Mouse (Mus musculus): ENCODE data around the gene Tpcn2.

DNA sequence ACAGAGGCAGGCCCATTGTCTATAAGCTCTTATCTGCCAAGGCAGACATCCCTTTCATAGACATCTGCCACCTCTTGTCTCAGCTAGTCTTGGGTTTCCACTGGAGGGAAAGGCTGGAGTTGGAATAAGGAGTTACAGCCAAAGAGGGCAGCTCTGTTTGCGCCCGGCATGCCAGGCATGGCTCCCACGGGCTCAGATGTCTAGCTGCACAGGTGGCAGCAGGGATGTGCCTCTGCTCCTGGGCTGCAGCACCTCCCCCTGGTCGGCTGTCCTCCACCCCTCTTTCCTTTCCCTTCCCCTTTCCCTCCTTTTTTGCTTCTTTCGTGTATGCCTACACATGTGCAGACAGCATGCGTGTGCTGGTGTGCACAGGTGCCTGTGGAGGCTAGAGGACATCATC lies 91.0 kb downstream of the Tpcn2 start:
- TF ChIP-seq CTCF (IDR thresholded peaks at IDR 0.05; ENCODE audit: low read depth, low read length): no peak
- no peak for TF ChIP-seq POLR2A (IDR thresholded peaks at IDR 0.05; ENCODE audit: extremely low read depth, insufficient read depth, low read length)
